Mouse (Mus musculus) lung, postnatal 0 days (tissue): ENCODE measurements around the gene Tcn2.

Experiments
- CTCF ChIP-seq: IDR thresholded peaks from 2 replicates; pipeline ENCODE4 v1.5.1; 2016; ENCODE audit warnings: antibody characterized with exemption, mild to moderate bottlenecking
- EP300 ChIP-seq: IDR thresholded peaks from 2 replicates; pipeline ENCODE4 v1.6.1; 2016; ENCODE audit warnings: antibody characterized with exemption, mild to moderate bottlenecking, control low read depth

- TF ChIP-seq EP300 = no peak
- peak; percentile 94 for TF ChIP-seq CTCF
Measured at GRCm38 (mm10) chr11:3879836-3880235, 52.1 kb downstream of the Tcn2 start.
